Mouse (Mus musculus) cortical plate, adult 2 months (tissue): ENCODE results near the gene Stub1. TPM values are rescaled to one million over a fixed set of nuclear protein-coding genes. Genes with fewer than 3 reads are reported as not detected.
"Not testable (repeated sequence)": the region's sequence is repeated elsewhere in the genome, so short reads cannot be mapped to it uniquely, and the experiment has no call there.

Source experiments
- H3K27ac ChIP-seq: fragments of 200-500 bp; 2 replicates; pipeline ENCODE4 v1.5.1; 2012; ENCODE audit warnings: low read length, control low read depth, inconsistent platforms; ENCODE audit not compliant: insufficient read depth
- H3K4me1 ChIP-seq: fragments of 200-500 bp; 2 replicates; pipeline ENCODE4 v1.6.1; 2011; ENCODE audit warnings: low read length; ENCODE audit not compliant: control insufficient read depth, insufficient read depth
- H3K4me3 ChIP-seq: fragments of 200-500 bp; 2 replicates; pipeline ENCODE4 v1.5.1; 2011; ENCODE audit warnings: mild to moderate bottlenecking, low read length, control low read depth; ENCODE audit not compliant: insufficient read depth
- CTCF ChIP-seq: fragments of 200-500 bp; IDR thresholded peaks from 2 replicates; pipeline ENCODE4 v1.5.1; 2011; ENCODE audit warnings: mild to moderate bottlenecking, control low read depth, low read length; ENCODE audit not compliant: insufficient read depth; ENCODE audit errors: extremely low read depth
- POLR2A ChIP-seq: fragments of 200-500 bp; IDR thresholded peaks from 2 replicates; pipeline ENCODE4 v1.6.1; 2011; ENCODE audit warnings: mild to moderate bottlenecking, low read length, control low read depth; ENCODE audit not compliant: insufficient read depth; ENCODE audit errors: extremely low read depth
- polyA plus RNA-seq: library from polyadenylated mRNA; depleted of rRNA; stranded (reverse); fragments of >200 nt; gene quantifications from 2 replicates; pipeline ENCODE4 v1.2.3, GENCODE M21; 2012

Gene Stub1
- polyA plus RNA-seq, 1 experiment: 284 TPM

DNA sequence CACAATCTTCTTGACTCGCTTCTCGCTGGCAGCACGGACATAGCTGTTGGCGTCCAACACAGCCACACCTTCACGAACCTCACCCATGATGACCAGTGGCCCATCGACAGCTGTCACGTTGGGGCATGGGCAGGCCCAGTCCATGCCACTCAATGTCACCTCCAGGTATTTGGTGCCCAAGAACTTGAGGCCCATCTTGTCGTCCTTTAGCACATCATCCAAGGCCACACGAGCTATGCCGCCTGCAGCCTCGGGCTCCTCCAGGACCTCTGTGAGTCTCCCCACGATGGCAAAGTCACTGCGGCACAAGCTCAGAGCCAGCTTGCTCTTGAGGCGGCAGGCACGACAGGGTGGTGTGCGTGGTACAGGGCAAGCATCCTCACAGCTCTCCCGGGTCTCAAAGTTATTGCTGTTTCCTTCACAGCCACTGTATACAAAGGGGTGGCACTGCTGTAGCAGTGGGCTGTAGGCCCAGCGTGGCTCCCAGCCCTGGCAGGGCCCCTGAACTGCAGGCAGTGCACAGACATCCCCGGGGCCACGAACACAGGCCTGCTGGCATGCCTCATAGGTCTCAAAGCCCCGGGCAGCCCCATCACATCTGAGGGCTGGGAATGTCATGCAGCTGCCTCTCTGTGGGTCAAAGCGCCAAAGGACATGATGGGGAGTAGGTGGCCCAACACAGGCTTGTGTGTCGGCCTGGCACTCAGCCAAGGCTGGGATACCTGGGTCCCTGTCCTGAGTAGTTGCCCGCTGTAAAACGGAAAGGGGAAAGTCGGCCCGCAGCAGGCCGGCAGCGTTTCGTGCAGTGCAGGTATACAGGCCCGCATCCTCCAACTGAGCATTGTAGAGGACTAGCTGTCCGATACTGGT is 44.8 kb upstream of the Stub1 start:
- no peak for TF ChIP-seq POLR2A
- TF ChIP-seq CTCF: no peak
- H3K4me3 ChIP-seq: no peak overlapping the region
- H3K27ac ChIP-seq: no peak overlapping the region
- peaks cover 5% of the 10 kb centered on the region; the same call in 1 of the 2 replicates for H3K4me1 ChIP-seq

- peaks cover 5% of the 10 kb centered on the region; the same call in 1 of the 2 replicates for H3K4me1 ChIP-seq
- no peak overlapping the region for H3K27ac ChIP-seq
- H3K4me3 ChIP-seq: no peak overlapping the region
- TF ChIP-seq POLR2A (no peak), CTCF (no peak)
Observed at GRCm38 (mm10) chr17:25877025-25877424, 43.8 kb upstream of the Stub1 start.

DNA sequence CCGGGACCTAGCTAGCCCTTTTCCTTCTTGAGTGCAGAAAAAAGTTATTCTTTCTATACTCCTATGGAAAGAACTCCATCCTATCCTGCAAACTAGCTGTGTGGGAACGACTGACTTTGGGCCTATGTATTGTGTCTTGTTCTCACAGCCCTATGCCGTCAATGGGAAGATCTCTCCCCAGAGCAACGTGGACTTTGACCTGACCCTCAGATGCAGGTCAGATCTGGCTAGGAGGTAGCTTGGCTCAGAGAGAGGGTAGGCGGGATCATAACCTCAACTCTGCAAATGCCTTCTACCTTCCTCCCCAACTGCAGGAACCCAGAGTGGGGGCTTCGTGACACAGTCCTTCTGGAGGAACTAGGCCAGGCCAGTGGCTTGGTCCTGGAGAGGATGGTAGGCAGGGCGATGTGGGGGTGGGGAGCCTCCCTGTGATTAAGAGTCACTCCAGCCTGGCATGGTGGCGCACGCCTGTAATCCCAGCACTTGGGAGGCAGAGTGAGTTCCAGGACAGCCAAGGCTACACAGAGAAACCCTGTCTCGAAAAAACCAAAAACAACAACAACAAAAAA is 43.2 kb upstream of the Stub1 start:
- Histone ChIP-seq H3K4me3 (peak overlapping the region; percentile 94), H3K4me1 (peaks cover 5% of the 10 kb centered on the region; the same call in 1 of the 2 replicates), H3K27ac (no peak overlapping the region)
- TF ChIP-seq CTCF: no peak

DNA sequence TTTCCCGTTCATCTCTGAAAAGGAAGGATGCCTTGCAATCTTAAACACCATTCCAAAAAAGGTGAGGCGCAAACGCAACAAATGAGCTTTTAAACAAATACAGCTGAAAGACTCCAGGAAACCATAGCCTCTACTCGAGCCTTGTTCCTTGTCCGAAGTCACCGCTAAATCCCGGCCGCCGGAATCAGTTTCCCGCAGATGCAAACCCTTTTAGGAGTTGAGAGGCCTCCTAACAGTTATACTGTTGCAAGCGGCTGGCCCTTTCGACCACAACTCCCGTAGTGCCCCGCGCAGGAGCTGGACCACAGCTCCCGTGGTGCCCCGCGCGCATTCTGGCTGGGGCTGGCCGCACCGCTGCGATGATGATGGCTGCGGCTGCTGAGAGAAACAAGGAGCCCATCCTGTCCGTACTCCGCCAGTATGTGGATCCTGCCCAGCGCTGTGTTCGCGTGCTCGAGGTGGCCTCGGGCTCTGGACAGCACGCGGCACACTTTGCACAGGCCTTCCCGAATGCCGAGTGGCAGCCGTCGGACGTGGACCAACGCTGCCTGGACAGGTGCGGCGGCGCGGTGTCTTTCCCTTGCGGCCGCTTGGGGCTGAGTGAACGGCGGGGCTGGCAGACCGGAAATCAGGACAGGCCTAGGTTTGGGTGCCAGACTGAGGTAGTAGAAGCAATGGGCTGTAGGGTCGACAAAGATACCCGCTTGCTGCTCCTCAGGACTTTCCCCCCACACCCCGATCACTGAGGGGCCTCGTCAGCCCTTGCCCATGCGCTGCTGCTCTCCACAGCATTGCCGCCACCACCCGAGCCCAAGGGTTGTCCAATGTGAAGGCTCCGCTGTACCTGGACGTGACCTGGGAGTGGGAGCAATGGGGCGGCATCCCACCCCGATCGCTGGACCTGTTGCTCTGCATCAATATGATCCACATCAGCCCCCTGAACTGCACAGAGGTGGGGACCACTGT is 42.2 kb upstream of the Stub1 start:
- Histone ChIP-seq H3K4me3 (peak overlapping the region; percentile 94), H3K4me1 (peaks cover 5% of the 10 kb centered on the region; the same call in 1 of the 2 replicates), H3K27ac (peak overlapping the region; percentile 82)
- TF ChIP-seq POLR2A (peak; percentile 94), CTCF (0 out of 2 replicates have a peak, but pooled peaks have one; percentile 3)

DNA sequence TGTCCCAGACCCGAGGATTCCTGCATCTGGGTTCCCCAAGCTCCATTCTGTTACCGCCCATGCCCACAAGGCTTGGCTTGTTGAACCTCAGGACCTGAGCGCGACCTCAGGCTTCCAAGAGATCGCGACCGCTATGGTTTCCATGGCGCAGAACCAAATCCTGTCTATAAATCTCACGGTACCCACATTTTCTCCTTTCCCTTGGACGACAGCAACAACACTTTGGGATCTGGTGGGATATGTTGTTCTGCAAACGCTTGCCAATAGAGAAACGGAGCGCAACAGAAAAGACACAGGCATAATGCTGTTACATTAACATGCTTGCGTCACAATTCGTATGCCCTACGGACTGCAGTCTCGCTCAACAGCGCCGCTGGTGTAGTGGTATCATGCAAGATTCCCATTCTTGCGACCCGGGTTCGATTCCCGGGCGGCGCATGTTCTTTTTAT is 41.5 kb upstream of the Stub1 start, which contains the start of gene Mettl26:
Gene Mettl26, plus strand, starts transcription at position 354 of the 450 bp plus-strand sequence.
- Histone ChIP-seq H3K4me3 (peak within 1 kb of the TSS; percentile 94), H3K27ac (peak within 1 kb of the TSS; percentile 82), H3K4me1 (peaks cover 5% of the 10 kb centered on the region; the same call in 1 of the 2 replicates)
- TF ChIP-seq CTCF (no peak), POLR2A (no peak)

DNA sequence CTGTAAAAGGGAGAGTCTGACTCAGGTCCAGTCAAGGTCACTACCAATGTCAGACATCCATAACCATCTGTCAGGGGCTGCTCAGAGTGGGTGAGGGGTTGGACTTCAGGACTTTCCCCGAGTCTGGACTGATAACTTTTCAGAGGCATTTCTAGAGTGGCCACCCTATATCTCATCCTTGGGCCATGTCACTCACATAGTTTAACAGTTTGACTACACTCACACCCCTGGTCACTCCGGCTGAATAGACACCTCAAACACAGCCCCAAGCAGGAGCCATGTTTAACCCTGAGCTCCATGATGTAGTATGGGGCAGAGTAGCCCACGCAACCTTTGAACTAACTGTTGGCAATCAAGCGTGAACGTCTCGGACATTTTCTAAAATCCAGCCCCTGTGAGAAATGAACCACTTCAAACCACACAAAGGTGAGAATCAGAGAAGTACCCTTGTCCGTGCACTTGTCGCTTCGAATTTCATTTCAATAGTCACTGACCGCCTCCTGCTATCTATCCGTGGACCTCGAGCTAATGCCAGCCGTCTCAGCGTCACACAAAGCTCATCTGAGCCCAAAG is 41.0 kb upstream of the Stub1 start:
- TF ChIP-seq CTCF: no peak
- no peak for TF ChIP-seq POLR2A
- Histone ChIP-seq H3K27ac (0 out of 2 replicates have a peak overlapping the region, but pooled peaks have one; percentile 2), H3K4me3 (peak overlapping the region; percentile 94), H3K4me1 (peaks cover 5% of the 10 kb centered on the region; the same call in 1 of the 2 replicates)

DNA sequence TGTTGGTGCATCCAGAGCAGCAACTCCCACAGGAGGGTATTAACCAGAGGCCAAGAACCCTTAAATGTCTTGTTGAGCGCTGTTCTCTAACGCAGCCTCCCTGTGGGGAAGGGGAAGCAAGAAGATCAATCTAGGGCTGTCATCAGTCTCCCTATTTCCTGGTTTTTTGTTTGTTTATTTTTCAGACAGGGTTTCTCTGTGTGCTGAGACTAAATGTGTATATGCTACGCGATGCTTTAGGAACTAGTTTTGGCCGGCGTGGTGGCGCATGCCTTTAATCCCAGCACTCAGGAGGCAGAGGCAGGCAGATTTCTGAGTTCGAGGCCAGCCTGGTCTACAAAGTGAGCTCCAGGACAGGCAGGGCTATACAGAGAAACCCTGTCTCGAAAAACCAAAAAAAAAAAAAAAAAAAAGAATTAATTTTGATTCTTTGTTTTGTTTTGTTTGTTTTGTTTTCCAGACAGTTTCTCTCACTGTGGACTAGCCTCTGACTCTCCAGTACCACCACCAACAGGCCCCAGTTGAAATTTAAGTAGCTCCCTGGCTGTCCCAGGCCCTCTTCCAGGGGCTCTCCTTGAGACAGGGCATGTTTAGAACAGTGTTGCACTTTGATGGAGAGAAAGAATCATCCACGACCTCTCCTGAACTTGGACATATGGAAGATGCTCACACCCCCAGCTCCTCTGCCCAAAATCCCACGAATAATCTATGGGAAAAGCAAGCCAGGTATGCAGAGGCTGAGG is 40.4 kb upstream of the Stub1 start:
- no peak overlapping the region; the same call in 1 of the 2 replicates for H3K4me3 ChIP-seq
- TF ChIP-seq POLR2A (no peak), CTCF (no peak)
- no peak overlapping the region for H3K27ac ChIP-seq
- peaks cover 5% of the 10 kb centered on the region; the same call in 1 of the 2 replicates for H3K4me1 ChIP-seq

GRCm38 (mm10) chr17:25872676-25873075 is 39.5 kb upstream of the Stub1 start:
- Histone ChIP-seq H3K4me3 (no peak overlapping the region), H3K4me1 (peaks cover 5% of the 10 kb centered on the region; the same call in 1 of the 2 replicates), H3K27ac (no peak overlapping the region)
- no peak for TF ChIP-seq POLR2A

DNA sequence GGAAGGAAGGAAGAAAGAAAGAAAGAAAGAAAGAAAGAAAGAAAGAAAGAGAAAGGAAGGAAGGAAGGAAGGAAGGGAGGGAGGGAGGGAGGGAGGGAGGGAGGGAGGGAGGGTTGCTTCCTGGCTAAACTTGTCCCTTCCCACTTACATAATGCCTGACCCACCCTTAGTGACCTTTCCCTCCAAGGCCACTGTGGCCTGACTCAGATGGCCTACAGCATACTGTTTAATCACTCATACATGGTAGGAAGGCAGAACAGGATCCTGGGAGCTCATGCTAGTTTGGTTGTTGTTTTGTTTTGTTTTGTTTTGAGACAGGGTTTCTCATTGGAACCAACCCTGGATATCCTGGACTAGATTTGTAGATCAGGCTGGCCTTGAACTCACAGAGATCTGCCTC is 38.4 kb upstream of the Stub1 start:
- H3K27ac ChIP-seq, H3K4me1 ChIP-seq, H3K4me3 ChIP-seq: not testable (repeated sequence)
